Mouse (Mus musculus): ENCODE data around the gene Taf1d. TPM values are rescaled to one million over a fixed set of nuclear protein-coding genes. Genes with fewer than 3 reads are reported as not detected.

Gene Taf1d
- total RNA-seq, 1 experiment, result 1,438 TPM

DNA sequence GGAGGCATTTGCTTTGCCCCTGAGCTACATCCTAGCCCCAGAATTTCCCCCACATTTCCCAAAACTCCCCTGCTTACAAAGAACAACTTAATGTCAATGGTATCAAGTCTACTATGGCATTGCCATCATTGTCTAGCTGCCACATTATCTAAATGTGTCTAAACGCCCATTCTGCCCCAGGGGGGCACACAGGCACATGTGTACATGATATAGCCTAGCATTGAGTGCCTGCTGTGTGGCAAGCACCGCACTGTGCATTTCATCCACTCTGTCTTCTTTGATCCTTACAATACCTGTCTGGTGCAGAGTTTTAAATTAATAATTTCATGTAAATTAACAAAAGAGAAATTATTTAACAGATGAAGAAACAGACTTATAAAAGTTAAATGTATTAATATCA lies 60.2 kb downstream of the Taf1d start:
- Histone ChIP-seq H3K36me3 (ENCODE audit: control insufficient read depth, insufficient read depth, low read length, poor library complexity, severe bottlenecking) (no peaks in the 10 kb centered on the region), H3K9ac (ENCODE audit: insufficient read depth, low read depth, low read length, poor library complexity, severe bottlenecking) (no peak overlapping the region), H3K27ac (ENCODE audit: insufficient read depth, low read depth, low read length, poor library complexity, severe bottlenecking) (no peak overlapping the region), H3K4me3 (ENCODE audit: insufficient read depth in 1 of 2, low read depth in 1 of 2, low read length in 2 of 2, poor library complexity in 1 of 2, severe bottlenecking in 1 of 2) (no peak overlapping the region), H3K9me3 (ENCODE audit: control insufficient read depth, insufficient read depth, low read depth, low read length) (no peaks in the 10 kb centered on the region), H3K4me1 (ENCODE audit: control insufficient read depth in 2 of 2, insufficient read depth in 2 of 2, low read length in 2 of 2, poor library complexity in 1 of 2) (0 out of 4 replicates have a peak, but pooled peaks cover 0 to 2% of the 10 kb centered on the region in 2 experiments)
- in situ Hi-C loops (cut with MboI; ENCODE audit: low sequenced_read_pairs in 2 of 2, unreplicated experiment in 2 of 2), result no loop called here
- DNase-seq (ENCODE audit: low read depth, low spot score), result no peak
- TF ChIP-seq CHD2 (IDR thresholded peaks at IDR 0.05; ENCODE audit: low read depth, low read length) (no peak), ZC3H11A (IDR thresholded peaks at IDR 0.05; ENCODE audit: borderline replicate concordance, low read depth, low read length) (no peak), HCFC1 (IDR thresholded peaks at IDR 0.05; ENCODE audit: borderline replicate concordance, insufficient read depth, low read length) (no peak), ZNF384 (IDR thresholded peaks at IDR 0.05; ENCODE audit: low read depth, low read length) (no peak), MAFK (IDR thresholded peaks at IDR 0.05; ENCODE audit: insufficient read depth, low read depth, low read length) (no peak)

Other genes starting within 250 kb of the Taf1d start
- 0.05 and 0.09 TPM in 2 replicates for gene Hephl1, start 194.1 kb upstream of the Taf1d start, total RNA-seq (2012; rRNA removed)
- gene Vstm5, start 67.2 kb upstream of the Taf1d start, total RNA-seq (2012; rRNA removed), result 2.9 and 4.3 TPM in 2 replicates
- 37.2 and 51.5 TPM in 2 replicates for gene Med17, start 26.3 kb upstream of the Taf1d start, total RNA-seq (2012; rRNA removed)
- 6.4 and 6.5 TPM in 2 replicates for gene 4931406C07Rik, start 234 bp downstream of the Taf1d start, total RNA-seq (2012; rRNA removed)
- gene Cep295, start 51.6 kb downstream of the Taf1d start, total RNA-seq (2012; rRNA removed), result 64.3 and 81.2 TPM in 2 replicates
- 6.4 and 8.7 TPM in 2 replicates for gene Smco4, start 187.2 kb downstream of the Taf1d start, total RNA-seq (2012; rRNA removed)

Data from ES-E14 (cell line).